Mouse (Mus musculus): Measurements from ENCODE around the gene 1810009A15Rik. TPM values are rescaled to one million over a fixed set of nuclear protein-coding genes. Genes with fewer than 3 reads are reported as not detected.

The 1810009A15Rik gene
- total and polyA plus RNA-seq, 2 experiments from 2014 or later: 28.4 to 37.3 TPM

DNA sequence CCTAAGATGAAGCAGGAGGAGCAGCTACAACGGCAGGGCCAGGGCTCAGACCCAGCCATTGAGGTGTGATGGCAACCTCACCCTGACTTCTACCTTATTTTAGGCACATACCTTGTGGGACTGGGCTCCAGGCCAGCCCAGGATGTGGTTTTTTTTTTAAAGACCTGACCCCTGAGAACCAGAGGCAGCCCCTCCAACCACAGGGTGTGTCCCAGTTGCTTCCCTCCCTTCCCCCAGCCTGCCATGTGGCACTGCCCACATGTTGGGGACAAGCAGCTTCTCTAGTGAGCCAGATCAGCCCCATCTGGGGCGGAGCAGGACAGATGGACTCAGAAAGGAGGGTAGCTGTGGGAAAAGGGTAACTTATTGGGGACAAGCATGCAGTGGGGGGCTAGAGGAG lies 38.1 kb downstream of the 1810009A15Rik start:
- H3K36me3 ChIP-seq (replicated peaks; ENCODE audit: control insufficient read depth, insufficient read depth, low read length): peaks cover 40% of the 10 kb centered on the region
- no peak overlapping the region for H3K9ac ChIP-seq (replicated peaks; ENCODE audit: low read depth, low read length)
- no peaks in the 10 kb centered on the region for H3K9me3 ChIP-seq (replicated peaks; ENCODE audit: control insufficient read depth, low read length)
- ATAC-seq (ENCODE audit: insufficient read depth, low read depth) (no peak), DNase-seq (ENCODE audit: low spot score) (no peak)
- no peaks in the 10 kb centered on the region for H3K27me3 ChIP-seq (ENCODE audit: control insufficient read depth, insufficient read depth, low read length)
- H3K4me1 ChIP-seq (ENCODE audit: control insufficient read depth, insufficient read depth): peaks cover 10% of the 10 kb centered on the region; the same call in 1 of the 2 replicates
- no peak overlapping the region for H3K27ac ChIP-seq (ENCODE audit: low read depth)
- TF ChIP-seq EP300 (IDR thresholded peaks at IDR 0.05; ENCODE audit: low read depth) (no peak), CTCF (IDR thresholded peaks at IDR 0.05; ENCODE audit: low read depth) (no peak)
- H3K4me3 ChIP-seq (ENCODE audit: low read depth, low read length): no peak overlapping the region
- H3K4me2 ChIP-seq (ENCODE audit: low read depth, low read length): no peak overlapping the region
- WGBS: 78% methylated on average over 2 of the region's 2 CpGs

GRCm38 (mm10) chr19:8927891-8928525 lies 39.4 kb downstream of the 1810009A15Rik start:
- Histone ChIP-seq H3K4me3 (ENCODE audit: low read depth, low read length) (no peak overlapping the region), H3K4me1 (ENCODE audit: control insufficient read depth, insufficient read depth) (0 out of 2 replicates have a peak, but pooled peaks cover 9% of the 10 kb centered on the region), H3K27ac (ENCODE audit: low read depth) (no peak overlapping the region), H3K36me3 (replicated peaks; ENCODE audit: control insufficient read depth, insufficient read depth, low read length) (peaks cover 39% of the 10 kb centered on the region), H3K9me3 (replicated peaks; ENCODE audit: control insufficient read depth, low read length) (no peaks in the 10 kb centered on the region), H3K27me3 (ENCODE audit: control insufficient read depth, insufficient read depth, low read length) (no peaks in the 10 kb centered on the region), H3K9ac (replicated peaks; ENCODE audit: low read depth, low read length) (no peak overlapping the region), H3K4me2 (ENCODE audit: low read depth, low read length) (no peak overlapping the region)
- no peak for DNase-seq (ENCODE audit: low spot score)
- TF ChIP-seq EP300 (IDR thresholded peaks at IDR 0.05; ENCODE audit: low read depth): no peak
- TF ChIP-seq CTCF (IDR thresholded peaks at IDR 0.05; ENCODE audit: low read depth): no peak
- no peak for ATAC-seq (ENCODE audit: insufficient read depth, low read depth)
- WGBS: 85% methylated on average over 12 of the region's 12 CpGs

DNA sequence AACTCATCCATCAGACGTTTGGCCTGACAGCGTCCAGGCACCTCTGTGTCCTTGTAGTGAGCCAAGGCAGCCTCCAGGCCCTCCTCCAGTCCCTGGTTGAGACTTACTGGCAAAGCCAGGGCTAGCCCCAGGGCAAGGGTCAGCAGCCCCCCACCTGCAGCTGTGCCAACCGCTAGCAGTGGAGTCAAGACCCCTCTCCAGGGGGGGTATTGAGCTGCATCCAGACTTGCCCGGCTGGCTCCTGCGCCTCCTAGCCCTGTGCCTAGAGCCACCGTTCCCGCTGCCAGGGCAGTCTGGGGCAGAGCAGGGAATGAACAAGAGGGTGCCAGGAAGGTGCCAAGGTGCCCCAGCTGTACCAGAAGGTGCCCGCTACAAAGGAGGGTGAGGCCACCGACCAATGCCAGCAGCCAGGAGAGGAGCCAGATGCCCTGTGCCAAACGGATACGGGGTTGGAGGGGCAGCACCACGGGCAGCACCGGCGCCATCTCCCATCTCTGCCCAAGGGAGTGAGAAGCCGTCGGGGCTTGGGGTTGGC lies 40.1 kb downstream of the 1810009A15Rik start:
- H3K4me3 ChIP-seq (ENCODE audit: low read depth, low read length): peak overlapping the region; percentile 74
- WGBS: 20% methylated on average over 16 of the region's 16 CpGs
- no peak; the same call in 1 of the 2 replicates for ATAC-seq (ENCODE audit: insufficient read depth, low read depth)
- H3K27me3 ChIP-seq (ENCODE audit: control insufficient read depth, insufficient read depth, low read length): no peaks in the 10 kb centered on the region
- TF ChIP-seq EP300 (IDR thresholded peaks at IDR 0.05; ENCODE audit: low read depth) (no peak), CTCF (IDR thresholded peaks at IDR 0.05; ENCODE audit: low read depth) (no peak)
- H3K4me2 ChIP-seq (ENCODE audit: low read depth, low read length): peak overlapping the region; percentile 89
- H3K4me1 ChIP-seq (ENCODE audit: control insufficient read depth, insufficient read depth): 0 out of 2 replicates have a peak, but pooled peaks cover 9% of the 10 kb centered on the region
- peak overlapping the region; percentile 80 for H3K9ac ChIP-seq (replicated peaks; ENCODE audit: low read depth, low read length)
- peaks cover 31% of the 10 kb centered on the region for H3K36me3 ChIP-seq (replicated peaks; ENCODE audit: control insufficient read depth, insufficient read depth, low read length)
- peak overlapping the region; percentile 82; the same call in 1 of the 2 replicates for H3K27ac ChIP-seq (ENCODE audit: low read depth)
- H3K9me3 ChIP-seq (replicated peaks; ENCODE audit: control insufficient read depth, low read length): no peaks in the 10 kb centered on the region
- DNase-seq (ENCODE audit: low spot score): no peak

DNA sequence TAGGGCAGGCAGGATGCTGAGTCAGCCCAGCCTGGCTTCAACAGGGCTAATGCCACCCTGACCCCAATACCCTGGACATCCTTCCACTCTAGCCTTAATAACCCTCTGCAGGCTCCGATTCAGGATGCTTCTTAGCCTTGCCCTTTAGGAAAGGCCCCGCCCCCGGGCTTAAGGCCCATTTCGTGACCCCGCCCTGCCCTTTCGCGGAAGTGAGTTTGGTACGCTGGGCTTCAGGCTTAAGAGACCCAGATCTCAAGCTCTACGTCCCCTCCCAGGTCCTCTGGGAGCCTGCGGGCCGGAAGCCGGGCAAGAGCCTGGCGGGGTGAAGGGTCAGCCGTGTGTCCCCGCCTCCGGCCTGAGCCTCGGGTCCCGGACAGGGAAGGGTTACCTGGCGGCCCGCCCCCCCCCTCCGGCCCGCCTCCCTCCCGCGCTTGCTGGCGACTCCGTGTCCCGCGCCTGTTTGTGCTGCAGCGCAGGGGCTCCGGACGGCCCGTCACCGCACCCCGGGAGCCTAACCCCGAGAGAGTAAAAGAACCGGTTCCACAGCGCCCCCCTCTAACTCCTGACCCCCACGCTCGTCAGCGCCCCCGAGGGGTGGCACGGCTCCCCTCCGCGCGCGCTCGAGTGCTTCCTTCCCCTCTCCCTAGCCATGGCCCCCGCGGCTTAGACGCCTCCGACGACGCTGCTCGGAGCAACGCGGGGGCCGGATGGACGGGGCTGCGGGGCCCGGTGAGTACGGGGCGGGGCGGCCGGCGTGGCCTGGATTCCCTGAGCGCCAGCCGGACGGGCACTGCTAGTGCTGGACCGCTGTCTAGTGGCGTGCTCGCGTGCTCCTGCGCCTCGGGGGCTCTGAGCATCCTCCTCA lies 40.8 kb downstream of the 1810009A15Rik start, which contains the start of the genes Rom1 and Eml3:
Gene Rom1 (minus strand): TSS at position 133 of the 865 bp plus-strand sequence.
Gene Eml3 (plus strand): TSS at position 329 of the 865 bp plus-strand sequence.
- Histone ChIP-seq H3K9ac (replicated peaks; ENCODE audit: low read depth, low read length) (peak within 1 kb of the TSS; percentile 80), H3K27ac (ENCODE audit: low read depth) (peak within 1 kb of the TSS; percentile 82), H3K4me1 (ENCODE audit: control insufficient read depth, insufficient read depth) (0 out of 2 replicates have a peak, but pooled peaks cover 9% of the 10 kb centered on the region), H3K4me2 (ENCODE audit: low read depth, low read length) (peak within 1 kb of the TSS; percentile 89), H3K36me3 (replicated peaks; ENCODE audit: control insufficient read depth, insufficient read depth, low read length) (peaks cover 35% of the 10 kb centered on the region), H3K27me3 (ENCODE audit: control insufficient read depth, insufficient read depth, low read length) (no peaks in the 10 kb centered on the region), H3K9me3 (replicated peaks; ENCODE audit: control insufficient read depth, low read length) (no peaks in the 10 kb centered on the region), H3K4me3 (ENCODE audit: low read depth, low read length) (peak within 1 kb of the TSS; percentile 74)
- DNase-seq (ENCODE audit: low spot score) (peak; percentile 79), ATAC-seq (ENCODE audit: insufficient read depth, low read depth) (peak; percentile 83)
- whole genome bisulfite sequencing: under 1% methylated on average over 66 of the region's 74 CpGs
- TF ChIP-seq CTCF (IDR thresholded peaks at IDR 0.05; ENCODE audit: low read depth): no peak; the same call in 1 of the 2 replicates
- no peak for TF ChIP-seq EP300 (IDR thresholded peaks at IDR 0.05; ENCODE audit: low read depth)

GRCm38 (mm10) chr19:8930117-8930516 lies 41.5 kb downstream of the 1810009A15Rik start:
- peaks cover 41% of the 10 kb centered on the region for H3K36me3 ChIP-seq (replicated peaks; ENCODE audit: control insufficient read depth, insufficient read depth, low read length)
- no peak for TF ChIP-seq CTCF (IDR thresholded peaks at IDR 0.05; ENCODE audit: low read depth)
- TF ChIP-seq EP300 (IDR thresholded peaks at IDR 0.05; ENCODE audit: low read depth): no peak
- H3K9ac ChIP-seq (replicated peaks; ENCODE audit: low read depth, low read length): peak overlapping the region; percentile 80
- ATAC-seq (ENCODE audit: insufficient read depth, low read depth) (no peak), DNase-seq (ENCODE audit: low spot score) (no peak)
- H3K27me3 ChIP-seq (ENCODE audit: control insufficient read depth, insufficient read depth, low read length): no peaks in the 10 kb centered on the region
- H3K4me1 ChIP-seq (ENCODE audit: control insufficient read depth, insufficient read depth): 0 out of 2 replicates have a peak, but pooled peaks cover 9% of the 10 kb centered on the region
- H3K4me2 ChIP-seq (ENCODE audit: low read depth, low read length): peak overlapping the region; percentile 89
- peak overlapping the region; percentile 82 for H3K27ac ChIP-seq (ENCODE audit: low read depth)
- 12% methylated on average over 11 of the region's 11 CpGs for WGBS
- peak overlapping the region; percentile 74 for H3K4me3 ChIP-seq (ENCODE audit: low read depth, low read length)
- no peaks in the 10 kb centered on the region for H3K9me3 ChIP-seq (replicated peaks; ENCODE audit: control insufficient read depth, low read length)
